Mouse (Mus musculus) E14TG2a.4 (cell line): ENCODE data around the gene Gm5431.
"Not testable (repeated sequence)": the region's sequence is repeated elsewhere in the genome, so short reads cannot be mapped to it uniquely, and the experiment has no call there.

Source experiments
- CTCF ChIP-seq: conservative IDR thresholded peaks from 2 replicates; pipeline ENCODE4 v1.5.1; 2014; ENCODE audit warnings: low read length
- NANOG ChIP-seq: IDR thresholded peaks from 2 replicates; pipeline ENCODE4 v1.6.1; 2014; ENCODE audit warnings: borderline replicate concordance, low read length, mixed read lengths
- POU5F1 ChIP-seq: IDR thresholded peaks from 2 replicates; pipeline ENCODE4 v1.6.1; 2014; ENCODE audit warnings: low read length, borderline replicate concordance

GRCm38 (mm10) chr11:48928068-48928467, 26.1 kb upstream of the Gm5431 start:
- not testable (repeated sequence) for TF ChIP-seq CTCF, POU5F1, NANOG
